Mouse (Mus musculus): ENCODE data around the gene Lrmda. TPM values are rescaled to one million over a fixed set of nuclear protein-coding genes. Genes with fewer than 3 reads are reported as not detected.

Gene Lrmda
- total and polyA plus RNA-seq, 3 experiments: 5.1 to 5.9 TPM; not detected in 1

GRCm38 (mm10) chr14:22323058-22323457 is 303.5 kb downstream of the Lrmda start:
- H3K4me1 ChIP-seq (ENCODE audit: control insufficient read depth in 1 of 2, insufficient read depth in 2 of 2, low read length in 2 of 2): no peaks in the 10 kb centered on the region
- H3K79me2 ChIP-seq (ENCODE audit: control insufficient read depth, insufficient read depth, low read length, poor library complexity): no peaks in the 10 kb centered on the region
- H3K27ac ChIP-seq (ENCODE audit: control insufficient read depth, low read depth, low read length): no peak overlapping the region
- H3K9ac ChIP-seq (ENCODE audit: control insufficient read depth, low read depth, low read length, poor library complexity, severe bottlenecking): no peak overlapping the region
- DNase-seq (ENCODE audit: low read depth, low spot score): no peak
- H3K4me3 ChIP-seq (ENCODE audit: control insufficient read depth in 1 of 2, insufficient read depth in 1 of 2, low read depth in 2 of 2, low read length in 2 of 2): no peak overlapping the region
- no peaks in the 10 kb centered on the region for H3K27me3 ChIP-seq (ENCODE audit: control insufficient read depth in 1 of 2, insufficient read depth in 2 of 2, low read length in 2 of 2)
- H3K9me3 ChIP-seq (replicated peaks; ENCODE audit: insufficient read depth, low read length): no peaks in the 10 kb centered on the region
- peaks cover 0 to 26% of the 10 kb centered on the region in 2 experiments; a peak in 2 of 4 replicates for H3K36me3 ChIP-seq (ENCODE audit: control insufficient read depth in 1 of 2, insufficient read depth in 2 of 2, low read length in 2 of 2)
- TF ChIP-seq MAFK (IDR thresholded peaks at IDR 0.05; ENCODE audit: borderline replicate concordance, low read depth, low read length) (no peak), MAZ (IDR thresholded peaks at IDR 0.05; ENCODE audit: low read depth, low read length) (no peak), USF2 (IDR thresholded peaks at IDR 0.05; ENCODE audit: borderline replicate concordance in 1 of 2, insufficient read depth in 1 of 2, low read depth in 1 of 2, low read length in 2 of 2) (no peak)

GRCm38 (mm10) chr14:22323530-22324292 is 304.2 kb downstream of the Lrmda start:
- Histone ChIP-seq H3K4me1 (ENCODE audit: control insufficient read depth in 1 of 2, insufficient read depth in 2 of 2, low read length in 2 of 2) (no peaks in the 10 kb centered on the region), H3K27ac (ENCODE audit: control insufficient read depth, low read depth, low read length) (no peak overlapping the region), H3K9me3 (replicated peaks; ENCODE audit: insufficient read depth, low read length) (no peaks in the 10 kb centered on the region), H3K36me3 (ENCODE audit: control insufficient read depth in 1 of 2, insufficient read depth in 2 of 2, low read length in 2 of 2) (peaks cover 0 to 21% of the 10 kb centered on the region in 2 experiments; a peak in 2 of 4 replicates), H3K9ac (ENCODE audit: control insufficient read depth, low read depth, low read length, poor library complexity, severe bottlenecking) (no peak overlapping the region), H3K27me3 (ENCODE audit: control insufficient read depth in 1 of 2, insufficient read depth in 2 of 2, low read length in 2 of 2) (no peaks in the 10 kb centered on the region), H3K4me3 (ENCODE audit: control insufficient read depth in 1 of 2, insufficient read depth in 1 of 2, low read depth in 2 of 2, low read length in 2 of 2) (no peak overlapping the region), H3K79me2 (ENCODE audit: control insufficient read depth, insufficient read depth, low read length, poor library complexity) (no peaks in the 10 kb centered on the region)
- TF ChIP-seq MAX (IDR thresholded peaks at IDR 0.05; ENCODE audit: low read length): no peak
- TF ChIP-seq USF1 (IDR thresholded peaks at IDR 0.05; ENCODE audit: low read depth, low read length): no peak
- TF ChIP-seq CHD2 (IDR thresholded peaks at IDR 0.05; ENCODE audit: low read length): no peak
- DNase-seq (ENCODE audit: low read depth, low spot score): no peak

- H3K9me3 ChIP-seq (replicated peaks; ENCODE audit: insufficient read depth, low read length): no peaks in the 10 kb centered on the region
- H3K79me2 ChIP-seq (ENCODE audit: control insufficient read depth, insufficient read depth, low read length, poor library complexity): no peaks in the 10 kb centered on the region
- H3K4me3 ChIP-seq (ENCODE audit: control insufficient read depth in 1 of 2, insufficient read depth in 1 of 2, low read depth in 2 of 2, low read length in 2 of 2): no peak overlapping the region
- TF ChIP-seq ETS1 (IDR thresholded peaks at IDR 0.05; ENCODE audit: low read depth, low read length) (no peak), UBTF (IDR thresholded peaks at IDR 0.05; ENCODE audit: borderline replicate concordance, insufficient read depth, low read depth, low read length) (no peak), MXI1 (IDR thresholded peaks at IDR 0.05; ENCODE audit: low read depth, low read length) (no peak), SMC3 (IDR thresholded peaks at IDR 0.05; ENCODE audit: low read depth, low read length) (no peak), ZKSCAN1 (IDR thresholded peaks at IDR 0.05; ENCODE audit: low read depth, low read length) (no peak), CHD2 (IDR thresholded peaks at IDR 0.05; ENCODE audit: low read length) (no peak), ZNF384 (IDR thresholded peaks at IDR 0.05; ENCODE audit: low read depth, low read length) (no peak), EP300 (IDR thresholded peaks at IDR 0.05; ENCODE audit: low read depth in 1 of 2, low read length in 2 of 2) (no peak), JUND (IDR thresholded peaks at IDR 0.05; ENCODE audit: low read depth, low read length) (no peak), POLR2AphosphoS2 (IDR thresholded peaks at IDR 0.05; ENCODE audit: low read length) (no peak), NRF1 (IDR thresholded peaks at IDR 0.05; ENCODE audit: insufficient read depth, low read depth, low read length, poor library complexity, severe bottlenecking) (no peak), RAD21 (IDR thresholded peaks at IDR 0.05; ENCODE audit: low read depth, low read length) (no peak), BHLHE40 (IDR thresholded peaks at IDR 0.05; ENCODE audit: borderline replicate concordance, low read depth, low read length) (no peak), USF1 (IDR thresholded peaks at IDR 0.05; ENCODE audit: low read depth, low read length) (no peak), MYC (IDR thresholded peaks at IDR 0.05; ENCODE audit: low read depth, low read length) (no peak)
- no peaks in the 10 kb centered on the region for H3K4me1 ChIP-seq (ENCODE audit: control insufficient read depth in 1 of 2, insufficient read depth in 2 of 2, low read length in 2 of 2)
- no peaks in the 10 kb centered on the region for H3K27me3 ChIP-seq (ENCODE audit: control insufficient read depth in 1 of 2, insufficient read depth in 2 of 2, low read length in 2 of 2)
- H3K27ac ChIP-seq (ENCODE audit: control insufficient read depth, low read depth, low read length): no peak overlapping the region
- H3K9ac ChIP-seq (ENCODE audit: control insufficient read depth, low read depth, low read length, poor library complexity, severe bottlenecking): no peak overlapping the region
- DNase-seq (ENCODE audit: low read depth, low spot score): no peak
- H3K36me3 ChIP-seq (ENCODE audit: control insufficient read depth in 1 of 2, insufficient read depth in 2 of 2, low read length in 2 of 2): peaks cover 0 to 12% of the 10 kb centered on the region in 2 experiments; a peak in 2 of 4 replicates
Measured at GRCm38 (mm10) chr14:22326218-22326964, 306.9 kb downstream of the Lrmda start.
